18 mouse cellular contexts compared by ENCODE assay signal in the genomic region with DNA sequence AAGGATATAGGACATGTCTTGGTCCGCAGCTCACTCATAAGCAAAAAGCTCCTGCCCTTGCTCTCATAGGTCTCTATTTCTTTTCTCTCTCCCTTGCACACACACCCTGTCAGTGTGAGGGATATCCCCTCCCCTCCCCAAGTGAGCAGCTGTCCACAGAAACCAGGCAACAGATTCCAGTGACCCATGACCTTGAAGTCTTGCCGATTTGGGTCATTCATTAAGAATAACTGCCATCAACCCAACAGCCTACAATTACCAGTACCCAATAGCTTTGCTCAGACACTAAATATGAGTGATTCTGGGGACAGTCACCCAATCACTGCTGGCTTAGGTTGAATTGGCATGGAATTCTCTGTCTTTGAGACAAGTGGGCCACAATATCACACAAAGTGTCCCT.
A peak's percentile ranks its signal among the peaks of the same experiment; 100 is the strongest.
DNase-seq lines count a peak whose midpoint lies in the region; ATAC-seq and TF ChIP-seq lines count a peak whose summit lies in the region.
"Had no signal": no experiment of that assay in that cellular context is flagged by ENCODE, and none has a peak within 500 bp of the region (broad histone marks: within the 10 kb centered on the region; RNA-seq: fewer than 3 reads in every experiment).

No protein-coding gene starts in this region.

- no peaks in the 10 kb centered on the region for H3K36me3 ChIP-seq in hindbrain, embryonic 10.5 days
- no peaks in the 10 kb centered on the region for H3K36me3 ChIP-seq in hindbrain, embryonic 12.5 days
- H3K36me3 ChIP-seq in midbrain, embryonic 11.5 days (ENCODE audit: control insufficient read depth, insufficient read depth, low read length), result no peaks in the 10 kb centered on the region
- no peaks in the 10 kb centered on the region for H3K36me3 ChIP-seq in midbrain, embryonic 14.5 days (ENCODE audit: control insufficient read depth, insufficient read depth, low read length)
- no peaks in the 10 kb centered on the region for H3K36me3 ChIP-seq in myocyte (ENCODE audit: control insufficient read depth, insufficient read depth)
- H3K36me3 ChIP-seq: heart, embryonic 13.5 days; neural tube, embryonic 13.5 days had no signal

- H3K27ac ChIP-seq in hindbrain, embryonic 10.5 days, result peak overlapping the region; percentile 76; the same call in 1 of the 2 replicates
- no peak overlapping the region for H3K27ac ChIP-seq in hindbrain, embryonic 12.5 days
- H3K27ac ChIP-seq in midbrain, embryonic 11.5 days (ENCODE audit: low read depth, low read length), result no peak overlapping the region
- H3K27ac ChIP-seq in midbrain, embryonic 14.5 days (replicated peaks; ENCODE audit: low read depth, low read length), result no peak overlapping the region
- H3K27ac ChIP-seq: stomach, postnatal 0 days had no signal

- no peaks in the 10 kb centered on the region for H3K79me2 ChIP-seq in myocyte (ENCODE audit: control insufficient read depth, insufficient read depth)

- H3K4me2 ChIP-seq in hindbrain, embryonic 12.5 days (replicated peaks), result no peak overlapping the region
- no peak overlapping the region for H3K4me2 ChIP-seq in midbrain, embryonic 11.5 days
- no peak overlapping the region for H3K4me2 ChIP-seq in midbrain, embryonic 14.5 days (ENCODE audit: low read length)
- H3K4me2 ChIP-seq in myocyte (ENCODE audit: low read depth), result no peak overlapping the region
- H3K4me2 ChIP-seq: liver, embryonic 11.5 days had no signal

- 0 out of 2 replicates have a peak, but pooled peaks cover 3% of the 10 kb centered on the region for H3K27me3 ChIP-seq in hindbrain, embryonic 10.5 days (ENCODE audit: insufficient read depth, poor library complexity, severe bottlenecking)
- H3K27me3 ChIP-seq in hindbrain, embryonic 12.5 days, result 0 out of 2 replicates have a peak, but pooled peaks cover 3% of the 10 kb centered on the region
- H3K27me3 ChIP-seq in midbrain, embryonic 11.5 days (ENCODE audit: control insufficient read depth, insufficient read depth, low read length), result no peaks in the 10 kb centered on the region
- no peaks in the 10 kb centered on the region for H3K27me3 ChIP-seq in midbrain, embryonic 14.5 days (ENCODE audit: control insufficient read depth, insufficient read depth, low read length)
- no peaks in the 10 kb centered on the region for H3K27me3 ChIP-seq in myocyte (ENCODE audit: control insufficient read depth, insufficient read depth, insufficient read length)
- H3K27me3 ChIP-seq: heart, embryonic 13.5 days had no signal

- peak; percentile 23 for DNase-seq in hindbrain, embryonic 10.5 days (ENCODE audit: low spot score)
- DNase-seq in midbrain, embryonic 11.5 days (ENCODE audit: low spot score, missing footprints), result peak; percentile 86
- no peak for DNase-seq in midbrain, embryonic 14.5 days
- no peak for DNase-seq in left cerebral cortex, adult 8-10 months (ENCODE audit: low spot score in 2 of 2)
- DNase-seq in frontal cortex, postnatal 36 days (ENCODE audit: low spot score in 2 of 2), result no peak
- DNase-seq: adrenal gland, adult 2 months; B cell, adult 2 months; heart, adult 11 months; kidney, adult 18-20 months; kidney, postnatal 36 days; layer of hippocampus, adult 9-11 months; lung, adult 18-20 months had no signal

- WGBS in hindbrain, embryonic 10.5 days, result 47% methylated on average over 2 of the region's 2 CpGs
- WGBS in hindbrain, embryonic 12.5 days, result 45% methylated on average over 2 of the region's 2 CpGs
- WGBS in midbrain, embryonic 11.5 days, result 53% methylated on average over 2 of the region's 2 CpGs
- WGBS in midbrain, embryonic 14.5 days, result 52% methylated on average over 2 of the region's 2 CpGs

- no peak overlapping the region for H3K4me3 ChIP-seq in hindbrain, embryonic 10.5 days
- H3K4me3 ChIP-seq in hindbrain, embryonic 12.5 days, result no peak overlapping the region
- H3K4me3 ChIP-seq in midbrain, embryonic 11.5 days (ENCODE audit: low read depth, low read length), result no peak overlapping the region
- no peak overlapping the region for H3K4me3 ChIP-seq in midbrain, embryonic 14.5 days (replicated peaks; ENCODE audit: low read depth, low read length)
- H3K4me3 ChIP-seq in myocyte, result no peak overlapping the region

- no peak for ATAC-seq in hindbrain, embryonic 12.5 days (ENCODE audit: low FRiP score)
- ATAC-seq in midbrain, embryonic 11.5 days (ENCODE audit: low FRiP score), result 0 out of 2 replicates have a peak, but pooled peaks have one; percentile 17
- no peak for ATAC-seq in midbrain, embryonic 14.5 days (ENCODE audit: low FRiP score, low TSS enrichment)

- H3K9me3 ChIP-seq in hindbrain, embryonic 10.5 days, result no peaks in the 10 kb centered on the region
- no peaks in the 10 kb centered on the region for H3K9me3 ChIP-seq in hindbrain, embryonic 12.5 days (replicated peaks)
- no peaks in the 10 kb centered on the region for H3K9me3 ChIP-seq in midbrain, embryonic 11.5 days (ENCODE audit: control insufficient read depth, low read length)
- no peaks in the 10 kb centered on the region for H3K9me3 ChIP-seq in midbrain, embryonic 14.5 days (ENCODE audit: control insufficient read depth, low read length)
- H3K9me3 ChIP-seq: heart, embryonic 13.5 days; neural tube, embryonic 13.5 days had no signal

- peaks cover 41% of the 10 kb centered on the region for H3K4me1 ChIP-seq in hindbrain, embryonic 10.5 days (replicated peaks)
- H3K4me1 ChIP-seq in hindbrain, embryonic 12.5 days, result peaks cover 26% of the 10 kb centered on the region
- peaks cover 18% of the 10 kb centered on the region for H3K4me1 ChIP-seq in midbrain, embryonic 11.5 days (ENCODE audit: control insufficient read depth, insufficient read depth, low read length)
- 0 out of 2 replicates have a peak, but pooled peaks cover 10% of the 10 kb centered on the region for H3K4me1 ChIP-seq in midbrain, embryonic 14.5 days (ENCODE audit: control insufficient read depth, insufficient read depth, low read length)

- no peak overlapping the region for H3K9ac ChIP-seq in hindbrain, embryonic 12.5 days
- no peak overlapping the region for H3K9ac ChIP-seq in midbrain, embryonic 11.5 days (ENCODE audit: low read length)
- H3K9ac ChIP-seq in midbrain, embryonic 14.5 days (replicated peaks; ENCODE audit: low read length), result no peak overlapping the region

- H3ac ChIP-seq in myocyte (ENCODE audit: control insufficient read depth, insufficient read length), result no peak overlapping the region

- TF ChIP-seq POLR2A in myocyte (IDR thresholded peaks at IDR 0.05; ENCODE audit: insufficient read length, low read depth), result no peak

TF ChIP-seq in myocyte, 11 proteins besides CTCF, POLR2A, EP300 and RAD21:
- TF ChIP-seq TCF12 (IDR thresholded peaks at IDR 0.05; ENCODE audit: insufficient read depth, poor library complexity, severe bottlenecking) (no peak), MYOG (IDR thresholded peaks at IDR 0.05; ENCODE audit: control insufficient read depth in 1 of 3, insufficient read depth in 1 of 3, insufficient read length in 2 of 3, low read depth in 2 of 3) (peak in 2 of 3 experiments; percentile 45 to 57), MYOD1 (IDR thresholded peaks at IDR 0.05; ENCODE audit: control insufficient read depth in 1 of 3, insufficient read length in 2 of 3, low read depth in 2 of 3) (peak in 2 of 3 experiments; percentile 41 to 49)

Comparison
In these comparisons a context has a peak if more than half of its experiments do, and no peak if none do; other contexts are left out.
1. DNase-seq: peak in hindbrain, embryonic 10.5 days (single experiment) and midbrain, embryonic 11.5 days (single experiment); none in midbrain, embryonic 14.5 days (single experiment), left cerebral cortex, adult 8-10 months (0 of 2) and frontal cortex, postnatal 36 days (0 of 2).